Mouse (Mus musculus): Measurements from ENCODE around the gene Drd3.

The Drd3 gene

DNA sequence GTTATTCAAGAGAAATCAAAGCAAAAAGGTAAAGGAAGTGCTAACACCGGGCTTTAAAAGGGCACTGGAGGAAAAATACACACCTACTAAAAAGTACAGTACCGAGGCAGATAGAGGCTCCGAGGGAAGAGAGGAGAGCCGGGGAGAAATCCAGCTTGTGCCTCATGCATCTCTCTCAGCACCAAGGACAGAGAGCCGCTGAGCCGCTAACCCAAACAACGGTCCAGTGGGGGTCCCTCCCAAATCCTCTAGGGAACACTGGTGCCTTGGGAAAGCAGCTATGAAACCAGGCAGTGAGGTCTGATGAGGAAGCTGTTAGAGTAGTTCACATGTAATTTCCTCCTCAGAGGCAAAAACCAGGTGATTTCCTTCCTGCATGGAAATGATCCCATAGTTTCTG lies at the start of gene Drd3:
Drd3 (plus strand) TSS at position 276 of the 400 bp plus-strand sequence.
- DNase-seq (ENCODE audit: low read depth, low spot score), result no peak

DNA sequence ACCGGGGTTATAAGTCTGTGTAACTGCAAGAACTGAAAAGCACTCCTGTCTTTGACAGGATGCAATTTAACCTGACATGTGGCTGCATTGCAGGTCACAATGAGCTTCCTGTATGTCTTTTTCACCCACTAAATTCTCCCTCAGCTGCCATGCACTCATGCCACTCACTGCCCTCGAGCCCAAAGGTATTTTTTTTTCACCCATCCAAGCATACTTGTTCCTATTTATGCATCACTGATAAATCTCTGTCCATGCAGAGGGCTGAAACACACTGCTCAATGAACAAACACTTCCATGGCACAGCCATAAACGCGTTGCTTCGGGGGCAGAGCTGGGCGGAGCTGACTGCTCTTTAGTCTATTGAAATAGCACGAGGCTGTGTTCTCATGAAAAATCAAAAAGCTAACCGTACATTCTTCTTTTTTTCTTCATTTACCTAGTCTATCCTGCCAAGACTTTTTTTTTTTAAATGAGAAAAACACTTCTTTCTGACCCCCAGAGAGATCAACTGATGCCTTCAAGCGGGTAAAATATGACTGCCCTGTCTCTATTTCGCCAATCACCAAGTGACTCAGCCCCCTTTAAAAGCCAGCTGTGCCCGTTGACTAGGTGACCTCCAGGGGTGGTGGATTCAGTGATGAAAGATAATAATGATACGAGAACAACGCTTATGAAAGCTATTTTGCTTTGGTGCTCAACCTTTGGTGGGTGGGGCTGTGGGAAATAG lies 45.3 kb upstream of the Drd3 start:
- no peak for DNase-seq (ENCODE audit: low read depth, low spot score)

DNA sequence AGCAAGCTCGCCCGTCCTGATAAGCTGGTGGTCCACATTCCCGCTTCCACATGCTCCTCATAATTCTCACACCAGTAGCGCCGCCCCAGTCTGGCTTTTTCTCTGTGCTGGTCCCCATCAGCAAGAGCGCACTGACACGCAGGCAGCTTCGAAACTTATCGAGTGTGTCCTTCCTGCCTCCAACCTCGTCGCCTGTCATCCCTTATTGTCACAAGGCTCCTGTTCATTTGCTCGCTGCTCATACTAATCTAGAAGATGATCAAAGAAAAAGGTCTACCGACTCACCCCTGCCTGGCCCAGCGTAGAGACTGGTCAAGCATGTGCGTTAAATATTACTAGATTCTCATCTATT lies 44.8 kb upstream of the Drd3 start:
- no peak for DNase-seq (ENCODE audit: low read depth, low spot score)

DNA sequence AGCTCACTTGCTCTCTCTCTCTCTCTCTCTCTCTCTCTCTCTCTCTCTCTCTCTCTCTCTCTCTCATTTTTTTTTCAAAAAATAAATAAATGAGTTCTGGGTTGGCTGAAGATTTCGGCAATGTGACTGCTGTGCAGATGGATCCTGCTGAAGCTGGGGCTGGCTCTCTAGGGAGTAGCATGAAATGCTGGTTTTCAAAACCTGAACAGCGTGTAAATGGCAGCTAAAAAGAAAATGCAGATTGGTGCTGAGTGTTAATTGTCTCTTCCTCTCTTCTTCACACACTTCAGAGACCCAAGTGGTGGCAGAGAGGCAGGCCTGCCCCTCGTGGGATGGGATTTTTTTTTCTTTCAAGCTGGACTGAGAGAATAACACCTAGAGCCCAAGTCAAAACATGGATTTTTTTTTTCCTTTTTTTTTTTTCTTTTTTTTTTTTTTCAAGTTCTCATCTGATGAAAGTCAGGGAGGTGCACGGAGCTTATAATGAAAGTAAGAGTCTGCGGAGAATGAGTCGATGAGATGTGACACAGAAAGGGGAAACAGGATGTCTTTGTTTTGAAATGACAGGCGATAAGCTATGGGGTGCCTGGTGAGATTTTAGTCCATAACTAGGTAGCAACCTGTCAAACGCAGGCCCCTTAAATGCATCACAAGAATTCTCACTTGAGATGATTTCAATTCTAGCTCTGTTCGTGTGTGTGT lies 44.2 kb upstream of the Drd3 start:
- DNase-seq (ENCODE audit: low read depth, low spot score), result no peak

DNA sequence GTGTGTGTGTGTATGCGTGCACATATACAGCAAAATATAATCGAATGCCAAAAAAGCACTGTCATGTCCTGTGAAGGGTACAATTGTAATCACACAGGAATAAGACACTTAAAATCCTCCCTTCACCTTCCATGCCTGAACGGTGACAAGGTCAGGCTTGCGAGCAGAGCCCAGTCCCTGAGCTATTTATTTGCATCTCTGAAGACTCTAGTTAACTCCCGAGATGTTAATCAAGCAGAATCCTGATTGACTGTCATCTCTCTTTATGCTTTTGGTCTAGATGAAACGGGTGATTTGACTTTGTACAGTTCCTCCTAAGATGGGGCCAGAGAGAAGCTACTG lies 43.7 kb upstream of the Drd3 start:
- no peak for DNase-seq (ENCODE audit: low read depth, low spot score)

DNA sequence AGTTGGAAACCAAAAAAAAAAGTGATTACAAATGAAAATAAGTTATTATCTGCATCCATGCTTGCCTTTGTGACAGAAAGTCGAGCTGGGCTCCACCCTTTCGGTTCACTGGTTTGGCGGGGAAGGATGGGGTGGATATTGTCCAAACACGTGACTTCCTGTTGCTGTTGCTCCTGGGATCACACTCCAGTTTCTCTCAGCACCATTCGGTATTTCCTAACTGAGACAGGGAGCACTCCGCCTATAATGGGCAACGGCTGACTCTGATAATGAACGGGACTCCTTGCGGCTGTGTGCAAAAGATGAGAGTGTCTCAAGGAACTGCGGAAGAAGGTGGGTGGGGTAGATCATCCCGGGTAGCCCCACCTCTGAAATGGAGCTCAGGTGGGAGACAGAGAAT lies 43.2 kb upstream of the Drd3 start:
- DNase-seq (ENCODE audit: low read depth, low spot score), result no peak

DNA sequence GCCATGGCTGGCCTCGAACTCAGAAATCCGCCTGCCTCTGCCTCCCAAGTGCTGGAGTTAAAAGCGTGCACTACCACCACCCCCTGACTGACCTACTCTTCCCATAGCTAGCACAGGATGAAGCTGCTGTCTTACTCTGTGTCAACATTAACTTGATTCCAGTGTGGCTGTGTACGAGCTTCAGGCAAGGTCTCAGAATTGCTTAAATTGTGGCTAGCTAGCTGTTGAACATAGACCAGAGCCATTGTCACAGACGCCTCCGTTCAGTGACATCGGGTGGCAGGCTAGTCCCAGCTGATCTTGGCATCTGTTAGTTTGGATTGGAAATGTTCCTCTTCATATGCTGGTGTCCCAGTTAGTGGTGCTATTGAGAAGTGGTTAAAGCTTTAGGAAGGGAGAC lies 42.5 kb upstream of the Drd3 start:
- DNase-seq (ENCODE audit: low read depth, low spot score), result no peak

DNA sequence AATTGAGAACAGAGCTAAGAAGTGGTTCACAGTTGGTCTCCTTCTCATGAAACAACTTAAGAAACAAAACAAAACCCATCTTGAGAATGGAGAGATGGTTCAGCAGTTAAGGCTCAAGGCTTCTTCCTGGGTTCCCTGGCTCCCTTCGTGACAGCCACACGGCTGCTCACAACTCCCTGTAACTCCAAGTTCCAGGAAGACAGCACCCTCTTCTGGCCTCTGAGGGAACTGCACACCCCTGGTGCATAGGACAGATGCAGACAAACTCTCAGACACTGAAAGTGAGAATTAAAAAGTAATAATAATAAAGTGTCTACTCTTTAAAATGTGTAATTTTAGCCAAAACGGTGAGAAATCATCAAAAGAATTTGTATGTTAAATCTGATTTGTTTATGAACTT lies 29.4 kb upstream of the Drd3 start:
- no peak for DNase-seq (ENCODE audit: low read depth, low spot score)

DNA sequence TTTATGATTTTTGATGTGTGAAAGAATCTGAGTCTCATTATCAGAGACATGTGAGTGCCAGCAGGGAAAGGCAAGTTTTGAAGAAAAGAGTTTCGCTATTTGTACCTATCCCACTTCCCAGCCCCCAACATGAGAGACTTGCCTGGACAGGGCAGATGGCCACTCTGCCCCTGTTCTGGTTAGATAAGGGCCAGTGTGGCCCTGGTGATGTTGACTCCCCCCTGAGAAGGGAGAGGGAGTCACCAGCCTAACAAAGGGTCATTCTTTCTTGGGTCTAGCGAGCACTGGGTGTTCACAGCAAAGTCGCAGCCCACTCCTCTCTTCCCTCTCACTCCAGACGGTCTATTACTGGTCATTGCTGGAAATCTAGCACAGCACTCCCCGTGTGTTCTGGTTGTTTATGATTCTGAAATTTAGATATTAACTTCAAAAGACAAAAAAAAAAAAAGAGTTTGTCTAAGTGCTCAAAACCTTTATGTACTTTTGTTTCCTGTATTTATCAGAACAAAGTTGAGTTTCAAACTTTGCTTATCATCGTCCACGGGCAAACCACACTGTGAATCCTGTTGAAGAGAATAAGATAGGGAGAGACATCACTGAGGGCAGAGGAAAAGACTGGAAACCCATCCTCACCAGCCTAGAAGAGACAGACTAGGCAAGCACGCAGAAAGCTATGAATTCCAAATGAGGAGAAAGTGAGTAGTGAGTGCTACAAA lies 24.2 kb upstream of the Drd3 start:
- no peak for DNase-seq (ENCODE audit: low read depth, low spot score)

DNA sequence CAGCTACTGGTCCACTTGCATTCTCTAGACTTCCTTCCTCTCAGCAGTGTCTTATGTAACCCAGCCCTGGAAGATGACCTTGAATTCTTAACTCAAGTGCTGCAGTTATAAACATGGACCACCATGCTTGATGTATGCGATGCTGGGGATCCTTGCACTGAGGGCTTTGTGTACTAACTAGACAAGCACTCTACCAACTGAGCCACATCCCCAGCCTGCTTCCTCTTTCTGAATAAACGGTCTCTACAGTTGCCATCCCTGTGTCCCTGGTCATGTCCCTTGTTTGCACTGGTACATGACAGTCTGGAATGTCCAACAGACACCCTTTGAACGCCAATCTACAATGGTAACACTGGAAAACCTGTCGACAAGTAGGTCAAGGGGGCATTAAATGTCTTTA lies 23.5 kb upstream of the Drd3 start:
- no peak for DNase-seq (ENCODE audit: low read depth, low spot score)

DNA sequence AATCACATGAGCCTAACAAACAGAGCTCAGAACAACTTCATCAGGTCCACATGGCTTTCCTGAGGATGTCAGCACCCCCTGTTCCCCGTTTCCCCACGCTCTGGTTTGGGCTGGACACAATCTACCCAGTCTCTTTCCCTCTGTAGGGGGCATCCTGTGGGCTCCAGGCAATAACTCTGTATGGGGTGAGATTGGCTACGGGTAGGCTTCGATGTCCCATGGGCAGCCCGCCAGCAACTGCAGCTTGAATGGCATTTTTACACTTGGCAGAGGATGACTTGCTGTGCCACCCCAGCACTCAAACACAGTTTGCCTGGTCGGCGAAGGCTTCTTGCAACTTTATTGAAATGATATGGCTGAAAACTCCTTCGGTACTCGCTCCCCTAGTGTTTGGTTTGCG lies 21.3 kb upstream of the Drd3 start:
- DNase-seq (ENCODE audit: low read depth, low spot score), result no peak

DNA sequence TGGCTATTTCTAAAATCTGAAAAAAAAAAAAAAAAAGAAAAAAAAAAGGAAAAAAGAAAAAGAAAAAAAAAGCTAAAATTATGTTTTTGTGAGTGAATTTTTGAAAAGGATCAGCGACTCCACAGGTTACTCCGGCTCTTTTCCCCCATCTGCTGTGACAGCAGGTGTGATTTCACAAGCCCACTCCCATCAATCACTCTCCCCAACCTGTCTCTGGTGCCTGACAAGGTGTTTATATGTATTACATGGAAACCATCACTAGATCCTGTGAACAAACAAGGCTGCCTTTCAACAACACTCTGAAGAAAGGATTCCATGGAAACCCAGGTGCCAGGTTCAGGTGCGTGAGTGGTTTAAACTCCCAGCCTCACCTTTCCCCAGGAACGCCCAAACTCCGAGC lies 20.9 kb upstream of the Drd3 start:
- no peak for DNase-seq (ENCODE audit: low read depth, low spot score)

DNA sequence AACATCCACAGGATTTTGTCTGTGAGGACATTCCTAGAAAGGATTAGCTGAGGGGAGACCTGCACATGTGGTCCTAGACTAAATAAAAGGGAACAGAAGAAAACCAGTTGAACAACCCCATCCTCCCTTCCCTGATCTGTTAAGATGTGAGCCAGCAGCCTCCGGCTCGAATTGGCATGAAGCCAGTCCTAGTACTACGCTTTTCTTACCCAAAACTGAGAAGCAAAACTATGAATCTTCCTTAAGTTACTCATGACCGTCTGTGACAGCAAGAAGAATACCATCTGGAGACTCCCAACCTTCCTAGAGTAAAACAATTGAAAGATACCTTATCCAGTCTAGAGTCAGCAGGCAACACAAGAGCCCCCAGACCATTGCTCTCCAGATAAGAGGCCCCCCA lies 15.9 kb upstream of the Drd3 start:
- DNase-seq (ENCODE audit: low read depth, low spot score), result no peak

DNA sequence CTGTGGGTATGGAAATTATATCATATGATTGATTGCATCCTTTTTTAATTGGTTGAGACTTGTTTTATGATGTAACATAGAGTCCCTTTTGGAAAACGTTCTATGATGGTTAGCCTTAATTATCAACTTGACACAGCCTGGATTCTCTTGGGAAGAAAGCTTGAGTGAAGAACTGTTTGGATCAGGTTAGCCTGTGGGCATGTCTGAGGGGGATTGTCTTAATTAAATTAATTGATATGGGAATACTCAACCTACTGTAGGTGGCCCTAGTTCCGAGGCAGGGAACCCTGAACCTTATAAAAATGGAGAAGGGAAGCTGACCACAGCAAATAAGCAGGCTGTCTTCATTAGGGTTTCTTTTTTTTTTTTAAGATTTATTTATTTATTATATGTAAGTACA lies 12.9 kb upstream of the Drd3 start:
- DNase-seq (ENCODE audit: low read depth, low spot score), result no peak

DNA sequence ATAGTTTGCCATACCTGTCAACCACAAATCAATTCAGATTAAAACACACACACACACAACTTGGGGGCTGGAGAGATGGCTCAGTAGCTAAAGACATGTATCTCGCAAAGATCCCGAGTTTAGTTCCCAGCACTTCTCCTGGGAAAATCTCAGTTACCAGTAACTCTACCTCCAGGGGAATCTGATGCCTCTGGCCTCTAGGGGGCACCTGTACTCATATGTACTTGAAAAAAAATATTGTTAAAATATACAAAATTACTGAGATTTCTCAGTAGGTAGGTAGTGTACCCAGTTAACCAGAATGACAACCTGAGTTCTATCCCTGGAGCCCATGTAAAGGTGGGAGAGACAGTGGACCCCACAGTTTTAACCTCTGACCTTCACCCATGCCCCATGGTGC lies 5.4 kb upstream of the Drd3 start:
- DNase-seq (ENCODE audit: low read depth, low spot score), result peak; percentile 14

DNA sequence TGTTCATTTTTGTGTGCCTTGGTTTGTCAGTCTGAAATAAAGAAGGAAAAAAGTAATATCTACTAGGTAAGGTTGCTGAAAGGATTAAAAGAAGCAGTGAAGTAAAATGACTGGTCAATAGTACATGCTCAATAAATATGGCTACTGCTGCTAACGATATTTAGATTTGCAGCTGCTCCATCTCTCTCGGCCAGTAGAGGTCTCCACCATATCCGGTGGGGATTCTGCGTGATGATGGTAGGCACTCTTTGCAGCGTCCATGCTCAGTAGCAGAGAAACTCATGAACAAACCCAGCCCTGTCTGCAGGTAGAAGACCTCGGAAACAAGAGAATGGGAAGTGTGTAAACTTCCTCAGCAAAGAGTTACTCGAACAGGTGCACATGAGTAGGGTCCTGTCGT lies 926 bp upstream of the Drd3 start:
- DNase-seq (ENCODE audit: low read depth, low spot score), result peak; percentile 29

DNA sequence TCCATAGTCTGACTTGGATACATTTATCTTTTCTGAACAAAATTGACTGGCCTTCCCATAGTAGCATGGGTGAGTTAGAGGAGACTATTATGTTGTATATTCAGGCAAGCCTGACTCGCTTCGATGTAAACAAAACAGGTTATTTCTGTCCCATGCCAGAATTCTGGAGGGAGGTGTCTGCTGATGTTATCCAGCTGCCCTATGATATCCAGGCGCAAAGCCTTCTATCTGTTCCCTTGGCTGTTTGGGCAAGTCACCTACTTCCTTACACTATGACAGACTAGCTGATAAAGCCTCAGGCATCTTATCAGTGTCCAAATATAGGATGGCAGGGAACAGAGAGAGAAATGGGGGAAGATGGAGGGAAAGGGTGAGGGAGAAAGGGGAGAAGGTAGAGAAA lies 18.5 kb downstream of the Drd3 start:
- DNase-seq (ENCODE audit: low read depth, low spot score), result no peak

DNA sequence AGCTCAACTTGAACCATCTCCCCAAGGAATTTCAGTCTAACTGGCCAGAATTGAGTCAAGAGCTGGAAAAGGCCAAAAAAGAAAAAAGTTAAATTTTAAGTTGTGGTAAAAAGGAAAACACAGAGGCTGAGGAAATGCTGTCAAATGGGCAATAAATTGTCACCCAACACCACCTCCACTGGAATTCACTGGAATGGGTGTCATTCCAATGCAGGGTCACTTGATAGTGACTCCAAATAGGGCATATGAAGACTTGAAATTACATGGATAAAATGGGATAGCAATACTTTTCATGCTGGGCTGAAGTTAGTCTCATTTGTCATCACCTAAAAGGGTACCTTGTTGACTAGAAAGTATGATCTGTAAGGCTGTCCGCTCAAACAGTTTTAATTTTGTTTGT lies 18.9 kb downstream of the Drd3 start:
- no peak for DNase-seq (ENCODE audit: low read depth, low spot score)

DNA sequence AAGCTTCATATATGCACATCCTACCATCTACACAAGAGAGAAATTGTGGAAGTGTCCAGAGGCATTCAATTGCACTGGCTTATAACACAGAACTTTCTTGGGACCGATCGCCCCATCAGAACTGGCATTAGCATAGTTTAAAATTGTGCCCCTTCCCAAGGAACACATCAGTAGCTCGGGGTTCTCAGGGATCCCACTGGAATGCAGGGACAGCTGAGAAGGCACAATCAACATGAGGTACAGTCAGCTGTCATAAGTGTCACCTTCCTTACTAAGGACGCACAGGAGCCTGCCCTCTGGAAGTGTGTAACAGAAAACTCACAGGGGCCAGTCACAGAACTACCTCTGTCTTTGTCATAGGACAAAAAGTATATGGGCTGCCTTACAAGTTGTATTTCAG lies 19.7 kb downstream of the Drd3 start:
- no peak for DNase-seq (ENCODE audit: low read depth, low spot score)

DNA sequence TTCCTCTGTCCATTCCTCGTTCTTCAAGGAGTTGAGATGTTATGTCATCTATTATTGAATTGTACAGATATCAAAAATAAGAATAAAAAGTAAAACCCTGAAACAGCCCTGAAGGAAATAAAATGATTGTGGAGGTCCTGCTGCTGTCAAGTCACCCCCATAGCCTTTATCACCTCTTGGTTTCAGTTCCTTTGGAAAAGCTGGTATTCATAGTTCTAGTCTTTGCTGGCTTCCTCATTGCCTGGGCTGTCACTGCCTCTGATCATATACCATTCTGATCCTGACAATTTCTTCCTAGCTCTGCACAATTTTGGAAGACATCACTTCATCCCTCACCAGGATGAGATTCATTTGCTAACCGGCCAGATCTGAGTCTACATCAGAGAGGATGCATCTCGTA lies 23.1 kb downstream of the Drd3 start:
- DNase-seq (ENCODE audit: low read depth, low spot score), result no peak

DNA sequence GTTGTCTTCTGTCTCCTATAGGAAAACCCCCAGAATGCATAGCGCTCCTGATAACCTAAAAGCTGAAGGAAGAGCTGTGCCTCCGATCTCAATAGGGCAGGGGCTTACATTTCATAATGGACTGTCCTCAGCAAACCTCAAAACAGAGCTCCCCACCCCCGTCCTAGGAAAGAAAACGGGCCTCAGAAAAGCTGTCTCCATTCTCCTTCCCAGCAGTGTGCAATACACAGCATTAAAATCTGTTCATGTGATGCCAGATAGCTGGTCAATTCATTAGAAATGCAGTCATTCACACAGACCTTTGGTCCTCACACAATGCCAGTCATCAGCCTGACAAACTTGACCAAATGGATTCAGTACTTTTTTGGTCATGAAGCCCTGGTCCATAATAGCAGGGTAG lies 45.7 kb downstream of the Drd3 start:
- no peak for DNase-seq (ENCODE audit: low read depth, low spot score)

DNA sequence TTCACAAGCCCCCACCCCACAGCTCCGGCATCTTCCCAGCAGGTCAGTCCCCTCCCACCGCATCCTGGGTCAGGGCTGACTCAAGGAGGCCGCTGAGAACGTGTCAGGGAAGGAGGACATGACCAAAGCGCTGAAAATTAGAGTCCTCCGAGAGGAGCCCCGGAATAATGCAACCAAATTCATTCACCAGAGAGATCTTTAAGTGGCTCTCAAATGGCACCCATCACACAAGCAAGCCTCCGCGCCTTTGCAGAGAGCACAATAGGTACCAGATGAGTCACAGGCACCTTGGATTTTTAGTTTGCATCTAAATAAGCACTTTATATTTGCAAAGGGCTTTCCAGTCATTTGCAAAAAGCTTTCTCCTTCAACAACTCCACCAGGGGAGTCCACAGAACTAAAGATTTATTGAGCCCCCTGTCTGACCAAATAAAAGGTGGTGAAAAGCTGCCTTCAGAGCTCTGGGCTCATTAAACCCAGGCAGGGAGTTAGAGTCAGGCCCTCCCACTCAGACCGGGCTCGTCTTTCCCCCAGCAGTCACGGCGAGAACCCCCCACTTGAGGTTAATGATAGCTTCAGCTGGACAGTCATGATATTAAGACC lies 46.4 kb downstream of the Drd3 start:
- no peak for DNase-seq (ENCODE audit: low read depth, low spot score)

DNA sequence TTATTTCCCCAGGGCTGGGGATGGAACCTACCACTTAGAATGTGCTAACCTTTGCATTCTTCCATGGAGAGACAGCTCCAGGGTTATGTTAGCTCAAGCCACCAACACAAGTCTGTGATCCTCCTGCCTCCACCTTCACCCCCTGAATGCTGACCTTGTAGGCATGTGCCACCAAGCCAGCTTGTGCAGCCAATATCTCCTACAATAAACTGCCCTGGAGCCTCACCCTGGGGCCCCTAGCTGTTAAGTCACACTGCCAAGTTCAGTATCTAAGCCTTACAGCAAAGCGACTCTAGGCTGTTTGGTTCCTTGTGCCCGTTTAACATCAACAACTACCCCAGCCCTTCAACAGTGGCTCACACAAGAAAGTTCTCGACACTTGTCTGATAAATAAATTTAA lies 47.3 kb downstream of the Drd3 start:
- no peak for DNase-seq (ENCODE audit: low read depth, low spot score)
